Mouse (Mus musculus): ENCODE measurements around the gene Creb5. TPM values are rescaled to one million over a fixed set of nuclear protein-coding genes. Genes with fewer than 3 reads are reported as not detected.

Creb5 gene
- total and polyA plus RNA-seq, 2 experiments from 2014 or later, result 1.6 to 3.2 TPM

DNA sequence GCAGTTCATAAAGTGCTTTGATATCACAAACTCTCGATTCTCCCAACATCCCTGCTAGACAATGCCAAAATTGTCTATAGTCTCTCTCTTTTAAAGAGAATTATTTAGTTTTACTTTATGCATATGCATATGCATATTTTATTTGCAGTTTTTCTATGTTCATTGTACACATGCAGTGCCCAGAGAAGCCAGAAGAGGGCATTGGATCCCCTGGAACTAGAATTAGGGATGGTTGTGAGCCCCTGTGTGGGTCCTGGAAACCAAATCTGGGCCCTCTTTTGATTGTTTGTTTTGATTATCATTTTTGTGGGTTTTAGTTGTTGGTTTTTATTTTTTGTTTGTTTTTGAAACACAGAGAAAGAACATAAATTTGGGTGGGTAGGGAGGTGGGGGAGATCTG lies 69.3 kb downstream of the Creb5 start:
- no peak for ATAC-seq (ENCODE audit: low FRiP score)
- Histone ChIP-seq H3K4me1 (ENCODE audit: insufficient read depth, low read length) (no peaks in the 10 kb centered on the region), H3K27ac (ENCODE audit: low read depth, low read length) (no peak overlapping the region), H3K4me3 (ENCODE audit: low read depth, low read length) (no peak overlapping the region), H3K9ac (replicated peaks; ENCODE audit: low read length, poor library complexity, severe bottlenecking) (no peak overlapping the region), H3K9me3 (ENCODE audit: low read length) (no peaks in the 10 kb centered on the region), H3K4me2 (ENCODE audit: low read depth, low read length, poor library complexity, severe bottlenecking) (no peak overlapping the region), H3K27me3 (ENCODE audit: insufficient read depth, low read length) (no peaks in the 10 kb centered on the region), H3K36me3 (ENCODE audit: insufficient read depth, low read length) (no peaks in the 10 kb centered on the region)
- DNase-seq (ENCODE audit: low spot score), result no peak
- WGBS, result 90% methylated on average over 1 of the region's 1 CpGs
- peak; percentile 17 for TF ChIP-seq CTCF (IDR thresholded peaks at IDR 0.05)

DNA sequence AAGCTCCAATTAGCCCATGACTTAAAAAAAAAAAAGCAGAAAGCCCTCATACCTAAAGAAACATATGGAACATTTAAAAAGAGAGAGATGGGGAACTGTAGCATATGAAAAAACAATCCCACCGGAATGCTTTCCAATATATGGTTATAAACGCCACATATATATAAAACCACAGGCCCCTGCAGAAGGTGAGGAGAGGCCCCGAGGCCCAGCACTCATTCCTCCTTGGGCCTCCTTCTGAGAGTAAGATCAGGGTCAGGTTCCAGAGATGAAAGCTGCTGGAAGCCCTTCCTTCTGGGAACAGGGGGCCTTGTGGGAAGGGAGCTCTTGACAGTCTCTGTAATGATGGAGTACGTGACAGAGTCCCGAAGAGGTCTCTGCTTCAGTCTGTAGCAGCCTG lies 76.5 kb downstream of the Creb5 start:
- H3K9me3 ChIP-seq (ENCODE audit: low read length), result no peaks in the 10 kb centered on the region
- no peaks in the 10 kb centered on the region for H3K36me3 ChIP-seq (ENCODE audit: insufficient read depth, low read length)
- WGBS, result 89% methylated on average over 5 of the region's 5 CpGs
- H3K27ac ChIP-seq (ENCODE audit: low read depth, low read length), result no peak overlapping the region
- no peak overlapping the region for H3K9ac ChIP-seq (replicated peaks; ENCODE audit: low read length, poor library complexity, severe bottlenecking)
- no peak overlapping the region for H3K4me2 ChIP-seq (ENCODE audit: low read depth, low read length, poor library complexity, severe bottlenecking)
- H3K4me3 ChIP-seq (ENCODE audit: low read depth, low read length), result no peak overlapping the region
- no peaks in the 10 kb centered on the region for H3K4me1 ChIP-seq (ENCODE audit: insufficient read depth, low read length)
- no peaks in the 10 kb centered on the region for H3K27me3 ChIP-seq (ENCODE audit: insufficient read depth, low read length)
- ATAC-seq (ENCODE audit: low FRiP score), result no peak
- DNase-seq (ENCODE audit: low spot score), result no peak
- TF ChIP-seq CTCF (IDR thresholded peaks at IDR 0.05), result no peak

DNA sequence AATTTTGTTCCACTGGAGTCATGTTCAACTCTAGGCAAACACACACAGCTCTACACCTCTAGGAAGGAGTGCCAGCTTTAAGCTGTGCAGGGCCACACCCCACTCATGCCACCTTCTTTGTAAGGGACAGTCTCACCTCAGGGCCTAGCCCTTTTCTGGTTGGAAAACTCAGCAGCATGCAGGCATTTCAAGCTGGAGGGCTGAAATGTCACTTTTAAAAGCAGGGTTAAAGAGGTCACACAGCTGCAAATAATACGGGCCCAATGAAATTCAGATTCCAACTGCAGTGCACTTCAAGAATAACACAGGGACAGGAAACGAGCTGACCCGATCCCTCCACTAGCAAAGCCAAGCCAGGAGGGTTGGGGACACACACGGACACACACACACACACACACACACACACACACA lies 76.9 kb downstream of the Creb5 start:
- WGBS, result 52% methylated on average over 4 of the region's 4 CpGs
- TF ChIP-seq CTCF (IDR thresholded peaks at IDR 0.05), result no peak
- no peaks in the 10 kb centered on the region for H3K4me1 ChIP-seq (ENCODE audit: insufficient read depth, low read length)
- no peaks in the 10 kb centered on the region for H3K36me3 ChIP-seq (ENCODE audit: insufficient read depth, low read length)
- ATAC-seq (ENCODE audit: low FRiP score), result no peak
- no peak overlapping the region for H3K27ac ChIP-seq (ENCODE audit: low read depth, low read length)
- no peak overlapping the region for H3K4me2 ChIP-seq (ENCODE audit: low read depth, low read length, poor library complexity, severe bottlenecking)
- H3K4me3 ChIP-seq (ENCODE audit: low read depth, low read length), result no peak overlapping the region
- no peaks in the 10 kb centered on the region for H3K27me3 ChIP-seq (ENCODE audit: insufficient read depth, low read length)
- no peaks in the 10 kb centered on the region for H3K9me3 ChIP-seq (ENCODE audit: low read length)
- DNase-seq (ENCODE audit: low spot score), result no peak
- no peak overlapping the region for H3K9ac ChIP-seq (replicated peaks; ENCODE audit: low read length, poor library complexity, severe bottlenecking)

DNA sequence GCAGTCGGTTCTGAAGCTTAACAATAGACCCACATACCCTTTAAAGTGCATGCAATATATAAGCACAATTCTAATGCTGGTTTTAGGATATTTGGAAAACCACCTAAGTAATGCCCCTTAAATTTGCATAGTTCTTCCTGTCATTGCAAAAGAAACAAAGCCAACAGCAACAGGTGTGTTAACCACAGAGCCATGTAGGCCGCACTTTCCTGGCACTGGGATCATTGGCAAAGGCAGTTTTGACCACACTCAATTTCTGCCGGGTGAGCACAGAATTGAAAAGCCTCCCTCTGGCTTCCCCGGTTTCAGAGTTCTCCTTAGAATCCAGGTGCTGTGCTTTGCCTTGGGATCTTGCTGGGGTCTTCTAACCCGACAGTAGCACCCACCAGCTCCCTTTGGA lies 82.1 kb downstream of the Creb5 start:
- ATAC-seq (ENCODE audit: low FRiP score) (no peak), DNase-seq (ENCODE audit: low spot score) (no peak)
- Histone ChIP-seq H3K36me3 (ENCODE audit: insufficient read depth, low read length) (no peaks in the 10 kb centered on the region), H3K9me3 (ENCODE audit: low read length) (no peaks in the 10 kb centered on the region), H3K27me3 (ENCODE audit: insufficient read depth, low read length) (no peaks in the 10 kb centered on the region), H3K27ac (ENCODE audit: low read depth, low read length) (no peak overlapping the region), H3K4me1 (ENCODE audit: insufficient read depth, low read length) (no peaks in the 10 kb centered on the region), H3K4me3 (ENCODE audit: low read depth, low read length) (no peak overlapping the region), H3K9ac (replicated peaks; ENCODE audit: low read length, poor library complexity, severe bottlenecking) (no peak overlapping the region), H3K4me2 (ENCODE audit: low read depth, low read length, poor library complexity, severe bottlenecking) (no peak overlapping the region)
- WGBS, result 88% methylated on average over 5 of the region's 5 CpGs
- no peak for TF ChIP-seq CTCF (IDR thresholded peaks at IDR 0.05)

DNA sequence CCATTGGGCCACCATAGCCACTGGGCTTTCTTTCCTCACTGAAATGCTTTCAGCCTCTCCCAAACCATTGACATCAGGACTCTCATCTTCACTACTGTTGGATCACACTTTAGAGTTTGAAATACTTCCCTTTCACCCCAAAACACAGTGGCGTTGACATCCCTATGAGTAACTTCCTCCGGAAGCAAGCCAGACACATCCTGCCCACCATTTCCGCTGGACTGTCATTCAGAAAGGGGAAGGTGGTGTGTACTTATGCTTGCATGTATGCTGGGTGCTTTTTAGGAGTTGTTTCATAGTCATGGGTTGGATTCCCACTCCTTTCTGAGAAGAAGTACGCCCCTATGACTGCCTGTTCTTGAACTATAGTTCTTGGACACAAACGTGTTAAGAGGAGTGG lies 82.9 kb downstream of the Creb5 start:
- Histone ChIP-seq H3K27ac (ENCODE audit: low read depth, low read length) (no peak overlapping the region), H3K27me3 (ENCODE audit: insufficient read depth, low read length) (no peaks in the 10 kb centered on the region), H3K4me2 (ENCODE audit: low read depth, low read length, poor library complexity, severe bottlenecking) (no peak overlapping the region), H3K4me3 (ENCODE audit: low read depth, low read length) (no peak overlapping the region), H3K36me3 (ENCODE audit: insufficient read depth, low read length) (no peaks in the 10 kb centered on the region), H3K4me1 (ENCODE audit: insufficient read depth, low read length) (no peaks in the 10 kb centered on the region), H3K9me3 (ENCODE audit: low read length) (no peaks in the 10 kb centered on the region), H3K9ac (replicated peaks; ENCODE audit: low read length, poor library complexity, severe bottlenecking) (no peak overlapping the region)
- no peak for ATAC-seq (ENCODE audit: low FRiP score)
- TF ChIP-seq CTCF (IDR thresholded peaks at IDR 0.05), result no peak
- 92% methylated on average over 5 of the region's 5 CpGs for WGBS
- DNase-seq (ENCODE audit: low spot score), result no peak

DNA sequence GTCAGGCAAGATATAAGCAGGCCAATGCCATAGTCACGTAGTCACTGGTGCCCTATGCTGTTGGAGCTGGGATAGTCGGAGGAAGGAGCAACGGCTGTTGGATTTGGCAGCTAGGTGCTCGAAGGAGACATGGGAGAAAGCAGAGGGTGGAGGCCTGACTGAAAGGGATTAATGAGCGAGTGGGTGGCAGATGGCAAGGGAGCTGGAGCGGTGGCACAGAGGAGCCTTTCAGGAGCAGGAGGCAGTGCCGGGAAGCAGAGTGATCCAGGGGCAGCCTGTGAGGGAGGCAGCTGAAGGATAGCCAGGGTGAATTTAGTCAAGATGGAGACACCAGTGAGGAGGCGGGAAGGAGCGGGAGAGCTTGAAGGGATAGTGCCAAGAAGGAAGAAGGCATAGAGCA lies 84.9 kb downstream of the Creb5 start:
- no peaks in the 10 kb centered on the region for H3K9me3 ChIP-seq (ENCODE audit: low read length)
- 81% methylated on average over 9 of the region's 9 CpGs for WGBS
- DNase-seq (ENCODE audit: low spot score) (peak; percentile 69), ATAC-seq (ENCODE audit: low FRiP score) (no peak)
- no peak overlapping the region for H3K4me2 ChIP-seq (ENCODE audit: low read depth, low read length, poor library complexity, severe bottlenecking)
- no peak for TF ChIP-seq CTCF (IDR thresholded peaks at IDR 0.05)
- no peaks in the 10 kb centered on the region for H3K27me3 ChIP-seq (ENCODE audit: insufficient read depth, low read length)
- no peak overlapping the region for H3K9ac ChIP-seq (replicated peaks; ENCODE audit: low read length, poor library complexity, severe bottlenecking)
- no peak overlapping the region for H3K27ac ChIP-seq (ENCODE audit: low read depth, low read length)
- H3K4me1 ChIP-seq (ENCODE audit: insufficient read depth, low read length), result no peaks in the 10 kb centered on the region
- no peak overlapping the region for H3K4me3 ChIP-seq (ENCODE audit: low read depth, low read length)
- no peaks in the 10 kb centered on the region for H3K36me3 ChIP-seq (ENCODE audit: insufficient read depth, low read length)
